Mouse (Mus musculus): ENCODE measurements around the gene Lmf2. TPM values are rescaled to one million over a fixed set of nuclear protein-coding genes. Genes with fewer than 3 reads are reported as not detected.

Lmf2 gene
- total RNA-seq, 1 experiment from 2014 or later: 17.2 TPM

DNA sequence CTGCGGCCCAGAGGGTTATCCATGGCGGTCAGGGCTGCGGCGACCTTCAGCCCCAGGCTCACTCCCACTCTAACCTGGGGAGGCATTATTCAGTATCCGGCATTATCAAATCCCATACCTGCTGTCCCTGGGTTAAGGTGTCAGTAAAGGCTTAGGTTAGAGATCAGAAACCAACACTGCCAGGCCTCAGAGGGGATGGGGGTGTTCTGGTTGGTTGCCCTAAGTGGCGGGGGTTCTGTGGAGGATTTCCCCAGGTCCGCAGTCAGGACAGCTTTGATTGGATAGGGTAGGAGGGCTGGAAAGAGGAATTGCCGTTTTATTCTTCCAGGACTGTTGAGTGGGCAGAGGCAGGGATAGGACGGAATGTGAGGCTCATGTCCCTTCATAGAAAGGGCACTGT lies 18.9 kb upstream of the Lmf2 start:
- ATAC-seq (replicated peaks in 1 of 2; ENCODE audit: insufficient read depth in 1 of 2, low FRiP score in 2 of 2, low TSS enrichment in 1 of 2, low read depth in 1 of 2, poor library complexity in 2 of 2, severe bottlenecking in 2 of 2): no peak

DNA sequence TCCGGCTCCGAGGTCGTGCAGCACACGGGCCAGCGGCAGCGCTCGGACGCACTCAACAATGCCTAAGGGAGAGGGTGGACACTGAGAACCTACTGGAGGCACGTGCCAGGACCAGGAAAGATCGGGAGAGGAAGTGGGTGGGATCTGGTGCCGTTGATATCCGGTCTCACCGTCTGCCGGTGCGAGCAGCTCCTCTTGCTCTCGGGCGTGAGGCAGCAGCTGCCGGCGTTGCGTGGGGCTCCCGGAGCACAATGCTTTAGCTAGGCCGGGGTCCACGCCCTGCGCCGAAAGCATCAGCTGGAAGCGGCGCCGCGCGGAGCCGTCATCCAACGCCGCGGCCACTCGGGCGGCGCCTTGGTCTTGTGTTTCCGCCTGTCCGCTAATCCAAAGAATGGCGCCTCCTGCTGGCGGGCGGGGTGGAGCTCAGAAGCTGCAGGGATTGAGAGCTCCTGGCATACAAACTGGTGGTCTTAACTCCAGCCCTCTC lies 18.3 kb upstream of the Lmf2 start, which contains the start of gene Sco2:
Sco2 (minus strand) TSS at position 85 of the 487 bp plus-strand sequence.
- ATAC-seq (replicated peaks in 1 of 2; ENCODE audit: insufficient read depth in 1 of 2, low FRiP score in 2 of 2, low TSS enrichment in 1 of 2, low read depth in 1 of 2, poor library complexity in 2 of 2, severe bottlenecking in 2 of 2): peak; percentile 20 to 47

GRCm38 (mm10) chr15:89373027-89373761 lies 17.7 kb upstream of the Lmf2 start:
- ATAC-seq (replicated peaks in 1 of 2; ENCODE audit: insufficient read depth in 1 of 2, low FRiP score in 2 of 2, low TSS enrichment in 1 of 2, low read depth in 1 of 2, poor library complexity in 2 of 2, severe bottlenecking in 2 of 2): peak; percentile 74 to 82

DNA sequence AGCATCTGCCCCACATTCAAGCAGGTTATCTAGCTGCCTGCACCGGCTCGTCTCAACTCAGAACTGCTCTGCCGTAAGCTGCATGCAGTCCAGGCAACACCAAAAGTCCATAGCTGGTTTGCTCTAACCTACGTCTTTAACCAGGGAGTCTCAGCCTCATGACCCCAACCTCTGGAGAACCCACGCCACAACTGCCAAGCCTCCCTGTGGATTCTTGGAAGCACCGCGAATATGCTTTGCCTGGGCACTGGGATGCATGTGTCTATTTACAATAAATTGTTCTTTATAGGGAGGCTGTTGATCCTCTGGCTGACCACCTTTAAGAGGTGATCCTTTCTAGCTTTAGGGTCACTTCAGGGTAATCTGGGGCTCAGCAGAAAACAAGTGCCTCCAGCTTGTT lies 17.1 kb upstream of the Lmf2 start:
- no peak for ATAC-seq (replicated peaks in 1 of 2; ENCODE audit: insufficient read depth in 1 of 2, low FRiP score in 2 of 2, low TSS enrichment in 1 of 2, low read depth in 1 of 2, poor library complexity in 2 of 2, severe bottlenecking in 2 of 2)

GRCm38 (mm10) chr15:89372068-89372467 lies 16.6 kb upstream of the Lmf2 start:
- no peak for ATAC-seq (replicated peaks in 1 of 2; ENCODE audit: insufficient read depth in 1 of 2, low FRiP score in 2 of 2, low TSS enrichment in 1 of 2, low read depth in 1 of 2, poor library complexity in 2 of 2, severe bottlenecking in 2 of 2)

DNA sequence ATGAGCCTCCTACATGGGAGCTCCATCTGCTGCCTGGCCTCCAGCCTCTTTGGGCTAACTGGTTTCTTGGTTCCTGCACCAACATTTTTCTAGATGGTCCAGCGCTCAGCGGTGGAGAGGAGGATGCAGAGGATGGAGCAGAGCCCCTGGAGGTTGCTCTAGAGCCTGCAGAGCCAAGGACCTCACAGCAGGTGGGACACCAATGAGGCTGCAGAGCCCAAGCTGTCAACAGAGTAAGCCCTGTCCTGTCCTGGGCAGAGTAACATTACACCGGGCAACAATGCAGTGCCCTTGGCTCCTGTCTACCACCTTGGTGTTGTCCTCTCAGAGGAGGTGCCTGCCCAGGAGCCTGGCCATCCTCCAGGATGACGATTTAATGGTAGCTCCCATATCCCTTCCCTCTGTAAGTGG lies 9.7 kb upstream of the Lmf2 start:
- ATAC-seq (replicated peaks in 1 of 2; ENCODE audit: insufficient read depth in 1 of 2, low FRiP score in 2 of 2, low TSS enrichment in 1 of 2, low read depth in 1 of 2, poor library complexity in 2 of 2, severe bottlenecking in 2 of 2): no peak

DNA sequence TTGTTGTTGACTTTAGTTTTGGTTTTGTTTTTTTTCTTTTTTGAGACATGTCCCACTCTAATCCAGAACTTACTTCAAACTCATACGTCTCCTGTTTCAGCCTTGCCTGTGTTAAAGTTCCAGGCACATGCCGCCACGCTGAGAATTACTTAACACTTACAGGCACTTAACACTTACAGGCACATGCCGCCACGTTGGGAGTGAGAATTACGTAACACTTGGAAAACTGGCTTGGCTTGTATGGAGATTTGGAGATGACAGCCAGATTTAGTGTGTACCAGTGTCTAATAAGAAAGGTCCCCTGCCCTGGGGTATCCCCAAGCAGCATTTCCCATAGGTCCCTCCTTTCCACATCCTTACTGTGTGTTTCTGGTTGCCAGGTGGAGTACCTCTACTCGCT lies 7.6 kb upstream of the Lmf2 start:
- ATAC-seq (replicated peaks in 1 of 2; ENCODE audit: insufficient read depth in 1 of 2, low FRiP score in 2 of 2, low TSS enrichment in 1 of 2, low read depth in 1 of 2, poor library complexity in 2 of 2, severe bottlenecking in 2 of 2): no peak

DNA sequence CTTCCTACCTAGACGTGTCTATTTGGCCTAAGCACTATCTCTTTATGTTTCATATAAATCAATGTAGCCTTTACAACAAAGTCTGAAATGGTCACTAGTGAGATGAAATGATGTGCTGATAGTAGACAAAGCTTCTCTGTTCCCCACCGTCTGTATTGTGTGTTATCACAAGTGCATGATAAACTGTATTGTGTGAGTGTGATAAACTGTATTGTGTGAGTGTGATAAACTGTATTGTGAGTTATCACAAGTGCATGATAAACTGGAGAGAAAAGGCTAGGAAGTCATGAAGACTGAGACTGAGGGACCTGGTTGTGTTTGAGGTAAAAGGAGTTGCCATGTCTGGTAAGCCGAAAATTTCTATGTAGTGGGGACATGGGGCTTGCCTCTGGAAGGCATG lies 3.3 kb upstream of the Lmf2 start:
- ATAC-seq (replicated peaks in 1 of 2; ENCODE audit: insufficient read depth in 1 of 2, low FRiP score in 2 of 2, low TSS enrichment in 1 of 2, low read depth in 1 of 2, poor library complexity in 2 of 2, severe bottlenecking in 2 of 2): no peak

GRCm38 (mm10) chr15:89356372-89356771 lies 913 bp upstream of the Lmf2 start:
- ATAC-seq (replicated peaks in 1 of 2; ENCODE audit: insufficient read depth in 1 of 2, low FRiP score in 2 of 2, low TSS enrichment in 1 of 2, low read depth in 1 of 2, poor library complexity in 2 of 2, severe bottlenecking in 2 of 2): peak; percentile 56 to 60

GRCm38 (mm10) chr15:89354455-89354854 lies 1.0 kb downstream of the Lmf2 start:
- ATAC-seq (replicated peaks in 1 of 2; ENCODE audit: insufficient read depth in 1 of 2, low FRiP score in 2 of 2, low TSS enrichment in 1 of 2, low read depth in 1 of 2, poor library complexity in 2 of 2, severe bottlenecking in 2 of 2): no peak

DNA sequence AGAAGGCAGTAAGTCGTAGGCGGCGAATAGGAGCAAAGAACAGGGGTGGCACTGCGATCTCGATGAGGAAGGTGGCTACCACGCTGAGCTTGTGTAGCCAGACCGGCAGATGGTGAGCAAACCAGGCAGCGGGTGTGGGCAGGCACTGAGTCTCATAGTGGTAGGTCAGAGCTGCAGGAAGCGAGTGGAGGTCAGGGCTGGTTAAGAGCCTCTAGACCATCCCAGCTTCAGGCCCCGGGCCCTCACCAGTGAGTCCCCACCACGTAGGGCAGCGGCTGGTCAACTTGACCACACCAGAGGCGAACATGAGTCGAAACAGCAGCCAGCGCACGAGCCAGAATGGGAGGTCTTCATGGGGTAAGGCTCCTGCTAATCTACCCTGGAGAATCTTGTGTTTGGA lies 1.6 kb downstream of the Lmf2 start:
- ATAC-seq (replicated peaks in 1 of 2; ENCODE audit: insufficient read depth in 1 of 2, low FRiP score in 2 of 2, low TSS enrichment in 1 of 2, low read depth in 1 of 2, poor library complexity in 2 of 2, severe bottlenecking in 2 of 2): no peak

GRCm38 (mm10) chr15:89352795-89353194 lies 2.7 kb downstream of the Lmf2 start:
- ATAC-seq (replicated peaks in 1 of 2; ENCODE audit: insufficient read depth in 1 of 2, low FRiP score in 2 of 2, low TSS enrichment in 1 of 2, low read depth in 1 of 2, poor library complexity in 2 of 2, severe bottlenecking in 2 of 2): no peak

DNA sequence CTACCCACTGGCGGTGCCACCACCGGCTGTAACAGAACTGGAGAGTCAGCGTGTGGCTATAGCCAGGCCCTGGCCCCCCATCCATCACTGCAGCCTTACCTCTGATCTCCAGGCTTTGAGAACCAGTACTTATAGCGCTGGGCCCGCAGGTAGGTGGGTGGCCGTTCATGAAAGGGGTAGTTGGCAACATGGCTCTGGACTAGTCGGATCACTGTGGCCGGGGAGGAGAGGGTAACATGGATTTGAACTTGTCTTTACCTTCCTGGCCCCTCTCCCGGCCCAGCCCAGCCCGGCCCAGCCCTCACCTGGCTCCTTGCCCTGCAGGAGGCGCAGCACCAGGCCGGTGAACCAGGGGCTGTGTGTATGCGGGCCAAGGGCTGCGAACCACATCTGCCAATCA lies 3.4 kb downstream of the Lmf2 start:
- ATAC-seq (replicated peaks in 1 of 2; ENCODE audit: insufficient read depth in 1 of 2, low FRiP score in 2 of 2, low TSS enrichment in 1 of 2, low read depth in 1 of 2, poor library complexity in 2 of 2, severe bottlenecking in 2 of 2): no peak

DNA sequence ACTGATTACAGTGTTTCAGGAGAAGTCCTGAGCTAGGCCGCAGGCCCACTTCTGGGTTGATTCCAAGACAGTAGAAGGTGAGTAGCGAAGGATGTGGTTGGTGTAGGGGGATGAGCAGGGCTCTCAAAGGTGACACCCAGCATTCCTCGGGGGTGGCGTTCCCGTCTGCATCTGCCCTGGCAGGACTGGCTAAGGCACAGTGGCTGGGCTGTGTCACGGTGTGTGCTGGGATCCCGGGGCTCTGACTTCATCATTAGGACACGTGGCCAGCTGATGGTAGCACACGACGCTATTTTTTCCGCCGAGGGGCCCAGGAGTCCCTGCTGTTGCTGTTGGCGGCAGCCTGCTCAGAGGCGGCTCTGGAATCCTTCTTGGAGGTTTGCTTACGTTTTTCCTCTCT lies 4.2 kb downstream of the Lmf2 start:
- no peak for ATAC-seq (replicated peaks in 1 of 2; ENCODE audit: insufficient read depth in 1 of 2, low FRiP score in 2 of 2, low TSS enrichment in 1 of 2, low read depth in 1 of 2, poor library complexity in 2 of 2, severe bottlenecking in 2 of 2)

- no peak for ATAC-seq (replicated peaks in 1 of 2; ENCODE audit: insufficient read depth in 1 of 2, low FRiP score in 2 of 2, low TSS enrichment in 1 of 2, low read depth in 1 of 2, poor library complexity in 2 of 2, severe bottlenecking in 2 of 2)
Measured at GRCm38 (mm10) chr15:89350447-89350846, 5.0 kb downstream of the Lmf2 start.

- ATAC-seq (replicated peaks in 1 of 2; ENCODE audit: insufficient read depth in 1 of 2, low FRiP score in 2 of 2, low TSS enrichment in 1 of 2, low read depth in 1 of 2, poor library complexity in 2 of 2, severe bottlenecking in 2 of 2): no peak
Measured at GRCm38 (mm10) chr15:89343325-89343724, 12.1 kb downstream of the Lmf2 start.

GRCm38 (mm10) chr15:89341678-89342077 lies 13.8 kb downstream of the Lmf2 start:
- no peak for ATAC-seq (replicated peaks in 1 of 2; ENCODE audit: insufficient read depth in 1 of 2, low FRiP score in 2 of 2, low TSS enrichment in 1 of 2, low read depth in 1 of 2, poor library complexity in 2 of 2, severe bottlenecking in 2 of 2)

- ATAC-seq (replicated peaks in 1 of 2; ENCODE audit: insufficient read depth in 1 of 2, low FRiP score in 2 of 2, low TSS enrichment in 1 of 2, low read depth in 1 of 2, poor library complexity in 2 of 2, severe bottlenecking in 2 of 2): peak in 1 of 2 experiments; percentile 43; a peak in 1 of 4 replicates
Measured at GRCm38 (mm10) chr15:89340136-89340535, 15.3 kb downstream of the Lmf2 start.

DNA sequence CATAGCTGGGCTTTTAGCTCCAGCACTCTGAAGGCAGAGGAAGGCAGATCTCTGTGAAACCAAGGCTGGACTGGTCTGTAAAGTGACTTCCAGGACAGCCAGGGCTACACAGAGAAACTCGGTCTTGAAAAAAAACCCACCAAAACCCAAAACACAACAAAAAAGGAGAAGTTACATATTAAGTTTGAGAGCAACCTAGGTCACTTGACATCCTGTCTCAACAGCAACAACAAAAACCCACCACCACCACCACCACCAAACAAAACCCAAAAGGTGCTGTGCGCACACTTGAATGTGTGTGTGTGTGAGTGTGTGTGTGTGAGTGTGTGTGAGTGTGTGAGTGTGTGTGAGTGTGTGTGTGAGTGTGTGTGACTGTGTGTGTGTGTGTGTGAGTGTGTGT lies 15.8 kb downstream of the Lmf2 start:
- ATAC-seq (replicated peaks in 1 of 2; ENCODE audit: insufficient read depth in 1 of 2, low FRiP score in 2 of 2, low TSS enrichment in 1 of 2, low read depth in 1 of 2, poor library complexity in 2 of 2, severe bottlenecking in 2 of 2): peak; percentile 73 to 91
